Mouse (Mus musculus): ENCODE results near the gene Gimap7.

DNA sequence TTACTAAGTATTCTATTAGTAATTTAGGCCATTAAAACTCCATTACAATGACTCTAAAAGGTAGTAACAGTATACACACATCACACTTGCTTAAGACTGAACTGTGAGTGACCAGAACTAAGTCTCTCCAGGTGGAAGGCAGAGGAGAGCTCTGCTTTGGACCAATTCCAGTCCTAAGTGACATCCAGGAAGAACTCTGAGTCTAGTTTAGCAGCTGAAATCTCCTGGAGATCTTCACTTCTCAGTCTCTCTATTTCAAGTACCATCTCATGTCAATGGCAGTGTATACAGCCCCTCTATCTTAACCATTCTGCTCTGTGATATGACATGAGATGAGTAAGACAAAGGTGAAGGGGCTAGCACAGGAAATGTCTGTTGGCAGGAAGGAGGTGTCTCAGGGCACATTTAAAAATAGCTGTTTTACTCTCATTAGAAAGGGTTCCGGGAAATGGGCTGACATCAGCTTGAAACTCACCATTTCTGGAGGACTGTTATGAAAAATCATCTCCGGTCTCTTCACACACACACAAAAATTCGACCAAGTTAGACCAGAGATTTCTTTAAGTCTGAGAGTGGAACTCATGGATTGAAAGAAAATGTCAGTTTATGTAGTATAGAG lies 36.8 kb upstream of the Gimap7 start:
- TF ChIP-seq CTCF (IDR thresholded peaks at IDR 0.05; ENCODE audit: low read depth, low read length) (no peak), EP300 (IDR thresholded peaks at IDR 0.05; ENCODE audit: insufficient read depth, low read depth, low read length) (no peak)
